Mouse (Mus musculus): ENCODE measurements around the gene Rbmx.

Rbmx gene

GRCm38 (mm10) chrX:57392367-57393246, at the start of gene Rbmx:
Gene Rbmx, minus strand, starts transcription at chrX:57393036.
- peak; percentile 92 for DNase-seq (ENCODE audit: low read depth, low spot score)

DNA sequence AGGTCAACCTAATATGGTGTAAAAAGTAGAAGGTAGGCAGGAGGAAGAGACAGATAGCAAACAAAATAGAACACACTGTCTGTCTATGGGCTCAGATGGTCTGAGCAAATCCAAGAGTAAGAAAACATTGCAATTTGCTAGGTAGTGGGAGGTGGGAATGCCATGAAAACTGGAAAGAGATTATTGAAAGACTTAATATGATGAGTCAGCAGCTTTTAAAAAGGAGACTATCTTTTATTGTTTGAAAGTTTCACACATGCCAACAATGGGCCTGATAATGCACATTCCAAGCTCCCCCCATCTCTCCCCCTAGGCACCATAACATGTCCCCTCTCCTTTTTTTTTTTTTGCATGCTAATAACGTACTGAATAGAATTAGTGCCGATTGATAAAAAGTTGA, 41.1 kb upstream of the Rbmx start:
- no peak for DNase-seq (ENCODE audit: low read depth, low spot score)

- peak; percentile 2 for DNase-seq (ENCODE audit: low read depth, low spot score)
These were observed 38.8 kb upstream of the Rbmx start for GRCm38 (mm10) chrX:57431610-57432009.

- DNase-seq (ENCODE audit: low read depth, low spot score): peak; percentile 31
These were observed 15.9 kb upstream of the Rbmx start, which contains the start of gene Gm364 for GRCm38 (mm10) chrX:57408769-57409168. Gene Gm364, plus strand, starts transcription at chrX:57409154.

DNA sequence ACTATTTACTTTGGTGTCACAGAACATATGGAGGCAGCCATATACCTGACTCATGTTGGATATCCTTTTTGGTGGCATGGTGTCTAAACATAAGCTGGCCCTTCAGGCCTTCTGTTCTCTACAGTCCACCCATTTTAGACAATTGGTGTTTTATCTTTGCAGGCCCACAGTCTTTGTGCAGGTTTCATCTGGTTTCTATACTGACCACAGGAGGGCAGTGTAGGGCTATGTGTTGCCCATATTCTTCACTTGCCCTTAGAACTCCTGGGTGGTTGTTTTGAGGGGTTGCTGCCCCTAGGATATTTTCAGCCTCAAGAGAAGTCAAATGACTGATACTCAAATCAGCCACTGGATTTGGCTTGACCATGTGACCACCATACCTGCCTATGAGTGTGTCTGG, 10.8 kb upstream of the Rbmx start:
- peak; percentile 28 for DNase-seq (ENCODE audit: low read depth, low spot score)

DNA sequence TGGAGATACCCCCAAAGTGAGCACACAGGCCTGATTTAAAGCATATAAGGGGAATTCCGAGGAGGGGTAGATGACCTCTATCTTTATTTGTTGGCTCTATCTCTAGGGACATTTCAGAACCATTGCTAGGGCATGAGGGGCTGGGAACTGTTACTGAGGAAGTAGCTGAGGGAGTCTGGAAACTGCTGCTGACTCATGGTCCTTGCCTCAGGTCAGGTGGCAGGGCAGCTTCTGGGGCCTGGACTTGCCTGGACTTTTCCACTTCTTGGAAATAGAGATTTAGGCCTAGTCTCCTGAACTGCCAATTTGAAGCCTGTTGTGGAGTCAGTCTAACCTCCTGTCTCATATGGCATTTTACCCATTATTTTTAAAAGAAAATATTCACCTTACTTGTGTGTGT, 8.6 kb upstream of the Rbmx start:
- DNase-seq (ENCODE audit: low read depth, low spot score): no peak

DNA sequence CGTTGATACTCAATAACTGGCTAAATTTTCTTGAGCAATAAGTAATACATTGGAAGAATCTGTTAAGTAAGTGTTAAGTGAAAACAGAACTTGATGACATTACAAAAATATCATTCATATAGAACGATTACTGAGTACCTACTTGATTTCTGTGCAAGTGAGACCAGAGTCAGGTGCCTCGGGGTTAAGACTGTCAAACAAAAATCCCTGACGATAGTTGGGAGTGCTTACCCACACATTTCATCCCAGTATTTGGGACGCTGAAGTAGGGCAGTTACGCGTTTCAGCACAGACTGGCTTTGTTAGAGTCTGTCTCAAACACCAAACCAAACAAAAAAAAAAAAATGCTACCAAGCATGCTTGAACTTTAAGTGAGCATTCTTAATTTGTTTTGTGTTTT, 576 bp upstream of the Rbmx start:
- DNase-seq (ENCODE audit: low read depth, low spot score): no peak

- DNase-seq (ENCODE audit: low read depth, low spot score): no peak
These were observed 11.9 kb downstream of the Rbmx start for GRCm38 (mm10) chrX:57380915-57381314.

- no peak for DNase-seq (ENCODE audit: low read depth, low spot score)
These were observed 14.3 kb downstream of the Rbmx start for GRCm38 (mm10) chrX:57378579-57378978.

GRCm38 (mm10) chrX:57377096-57377495, 15.7 kb downstream of the Rbmx start:
- DNase-seq (ENCODE audit: low read depth, low spot score): no peak

- no peak for DNase-seq (ENCODE audit: low read depth, low spot score)
These were observed 18.8 kb downstream of the Rbmx start for GRCm38 (mm10) chrX:57374029-57374428.

DNA sequence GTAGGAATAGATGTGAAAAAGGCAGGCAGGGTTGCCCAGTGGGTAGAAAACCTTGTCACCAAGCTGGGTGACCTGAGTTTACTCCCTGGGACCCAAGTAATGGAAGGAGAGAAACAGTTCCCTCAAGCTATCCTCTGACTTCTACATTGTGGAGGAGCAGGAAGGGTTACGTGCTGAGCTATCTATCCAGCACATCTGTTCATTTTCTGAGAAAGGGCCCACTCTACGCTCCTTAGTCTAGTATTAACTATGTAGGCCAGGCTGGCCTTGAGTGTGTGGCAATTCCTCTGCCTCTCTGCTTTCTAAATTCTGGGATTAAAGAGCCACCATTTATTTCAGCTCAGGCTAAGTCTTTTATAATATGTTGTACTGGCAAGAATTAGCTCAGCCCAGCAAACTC, 19.3 kb downstream of the Rbmx start:
- no peak for DNase-seq (ENCODE audit: low read depth, low spot score)

- no peak for DNase-seq (ENCODE audit: low read depth, low spot score)
These were observed 19.9 kb downstream of the Rbmx start for GRCm38 (mm10) chrX:57372965-57373364.

DNA sequence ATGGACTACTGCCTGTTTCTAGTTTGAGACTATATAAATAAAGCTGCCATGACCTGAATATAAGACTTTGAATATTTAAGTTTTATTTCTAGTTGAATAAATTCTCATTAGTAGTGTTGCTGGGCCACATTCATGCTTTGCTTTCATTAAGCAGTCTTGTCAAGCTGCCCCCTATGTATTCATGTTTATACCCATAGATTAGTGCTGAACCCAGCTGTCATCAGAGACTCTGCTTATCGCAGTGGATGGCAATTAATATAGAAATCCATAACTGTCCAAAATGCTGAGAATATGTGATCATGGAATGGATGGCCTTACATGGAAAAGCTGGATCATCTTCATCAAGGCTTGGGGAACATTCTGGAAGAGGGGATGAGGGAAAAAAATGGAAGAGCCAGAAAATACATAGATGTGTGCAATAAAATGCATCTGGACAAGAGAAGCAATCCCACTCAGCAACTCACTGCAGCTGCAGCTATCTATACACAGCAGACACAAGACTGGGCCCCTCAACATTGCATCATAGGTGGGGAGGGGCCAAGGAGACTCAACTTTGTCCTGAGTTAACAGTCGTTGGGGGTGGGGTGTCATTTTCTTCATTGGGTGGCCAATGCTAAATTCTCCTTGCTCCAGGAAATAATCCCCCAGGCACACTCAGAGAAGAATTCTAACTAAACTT, 27.8 kb downstream of the Rbmx start:
- no peak for DNase-seq (ENCODE audit: low read depth, low spot score)

DNA sequence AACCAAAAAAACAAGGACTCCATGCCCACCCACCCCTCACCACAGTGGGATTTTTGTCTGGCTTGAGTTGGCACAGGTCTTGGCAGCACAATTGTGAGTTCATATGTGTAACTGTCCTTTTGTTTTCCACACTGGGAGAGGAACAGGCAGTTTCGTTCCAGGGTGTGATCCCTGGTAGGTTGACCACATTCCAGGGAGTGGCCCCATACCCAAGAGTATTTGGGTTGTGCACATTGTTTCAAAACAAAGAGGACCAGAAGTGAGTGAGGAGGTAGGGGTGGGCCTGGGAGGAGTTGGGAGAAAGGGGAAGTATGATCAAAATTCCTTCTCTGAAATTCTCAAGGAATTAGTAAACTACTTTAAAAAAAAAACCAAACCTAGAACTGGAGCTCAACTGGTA, 33.5 kb downstream of the Rbmx start:
- peak; percentile 50 for DNase-seq (ENCODE audit: low read depth, low spot score)

- no peak for DNase-seq (ENCODE audit: low read depth, low spot score)
These were observed 53.6 kb downstream of the Rbmx start for GRCm38 (mm10) chrX:57339220-57339619.

DNA sequence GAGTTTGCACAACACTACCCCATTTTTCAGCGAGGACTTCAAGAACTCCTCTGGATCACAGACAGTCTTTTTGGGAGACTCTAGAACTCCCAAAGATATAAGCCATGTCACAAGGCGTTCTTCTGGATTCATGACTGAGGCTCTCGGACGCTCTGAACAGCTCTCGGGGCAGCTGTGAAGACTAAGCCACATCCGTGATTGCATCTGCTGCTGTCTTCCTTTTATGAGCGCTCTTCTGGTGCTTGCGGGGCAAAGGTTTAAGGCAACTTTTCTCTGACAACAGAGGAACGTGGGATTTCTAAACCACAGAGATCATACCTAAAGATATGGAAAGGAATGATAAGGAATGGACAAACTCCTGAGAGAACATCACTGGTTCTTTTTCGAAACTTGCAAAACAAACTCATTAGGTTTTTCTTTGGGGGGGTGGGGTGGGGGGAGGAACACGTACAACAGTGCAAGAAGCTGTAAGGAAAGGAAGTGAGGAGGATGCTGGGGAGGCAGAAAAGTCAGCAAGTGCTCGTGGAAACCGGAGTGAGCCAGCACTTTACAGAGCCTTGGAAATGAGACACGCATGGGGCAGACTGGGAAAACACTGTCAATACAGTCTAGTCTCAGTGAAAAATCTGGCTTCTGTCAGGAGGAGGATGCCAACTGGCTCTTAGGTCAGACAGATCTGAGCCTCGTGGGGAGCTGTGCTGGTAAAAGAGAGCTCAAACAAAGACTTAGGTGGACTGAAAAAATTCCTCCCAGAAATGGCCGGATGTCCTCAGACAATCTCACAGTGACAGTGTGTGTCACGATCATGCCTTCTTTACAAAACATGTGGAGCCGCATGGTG, 54.2 kb downstream of the Rbmx start, which contains the start of gene Arhgef6:
TSS of gene Arhgef6 (minus strand) at position 359 of the 841 bp plus-strand sequence.
- DNase-seq (ENCODE audit: low read depth, low spot score): no peak

GRCm38 (mm10) chrX:57337582-57337981, 55.3 kb downstream of the Rbmx start:
- no peak for DNase-seq (ENCODE audit: low read depth, low spot score)

GRCm38 (mm10) chrX:57336958-57337357, 55.9 kb downstream of the Rbmx start:
- DNase-seq (ENCODE audit: low read depth, low spot score): no peak

DNA sequence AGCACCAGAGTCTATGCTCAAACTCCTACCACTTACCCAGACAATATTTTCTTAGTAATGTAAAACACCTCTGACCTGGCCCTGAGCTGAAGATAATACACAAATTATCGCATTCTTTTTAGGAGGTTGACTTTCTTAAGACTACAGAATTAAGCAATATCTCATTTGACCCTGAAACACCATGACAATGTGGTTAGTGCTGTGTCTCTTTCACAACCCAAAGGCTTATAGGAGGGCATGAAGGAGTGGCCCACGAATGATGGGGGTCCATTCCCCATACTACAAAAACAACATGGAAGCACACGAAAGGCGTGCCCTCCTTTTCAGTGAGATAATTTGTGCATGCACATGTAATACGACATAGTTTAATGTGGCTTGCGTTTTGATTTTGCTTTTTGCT, 57.5 kb downstream of the Rbmx start:
- no peak for DNase-seq (ENCODE audit: low read depth, low spot score)
